Mouse (Mus musculus): ENCODE results near the gene Shkbp1. TPM values are rescaled to one million over a fixed set of nuclear protein-coding genes. Genes with fewer than 3 reads are reported as not detected.

Shkbp1 gene
- polyA plus RNA-seq, 1 experiment from 2014 or later, result 29.6 TPM

GRCm38 (mm10) chr7:27332353-27333199 is 23.2 kb downstream of the Shkbp1 start:
- Histone ChIP-seq H3K9me3 (ENCODE audit: control insufficient read depth, low read length) (no peaks in the 10 kb centered on the region), H3K4me1 (ENCODE audit: control insufficient read depth, insufficient read depth, low read length) (peaks cover 22% of the 10 kb centered on the region; the same call in 1 of the 2 replicates)

GRCm38 (mm10) chr7:27331854-27332253 is 24.0 kb downstream of the Shkbp1 start:
- peaks cover 16% of the 10 kb centered on the region; the same call in 1 of the 2 replicates for H3K4me1 ChIP-seq (ENCODE audit: control insufficient read depth, insufficient read depth, low read length)
- H3K4me3 ChIP-seq (ENCODE audit: low read depth, low read length), result no peak overlapping the region
- no peaks in the 10 kb centered on the region for H3K9me3 ChIP-seq (ENCODE audit: control insufficient read depth, low read length)
- peaks cover 75% of the 10 kb centered on the region for H3K27me3 ChIP-seq (ENCODE audit: control insufficient read depth, insufficient read depth, low read length)
- 7% methylated on average over 8 of the region's 8 CpGs for whole genome bisulfite sequencing
- 0 out of 2 replicates have a peak overlapping the region, but pooled peaks have one; percentile 81 for H3K4me2 ChIP-seq (ENCODE audit: low read depth, low read length)
- H3K27ac ChIP-seq (ENCODE audit: low read depth, low read length), result no peak overlapping the region
- no peaks in the 10 kb centered on the region for H3K36me3 ChIP-seq (ENCODE audit: control insufficient read depth, insufficient read depth, low read length)
- no peak for ATAC-seq (ENCODE audit: low read depth)
- H3K9ac ChIP-seq (replicated peaks; ENCODE audit: low read depth, low read length), result no peak overlapping the region

More at GRCm38 (mm10) chr7:27332353-27333199, 23.2 kb downstream of the Shkbp1 start:
- Histone ChIP-seq H3K9ac (replicated peaks; ENCODE audit: low read depth, low read length) (no peak overlapping the region; the same call in 1 of the 2 replicates), H3K27me3 (ENCODE audit: control insufficient read depth, insufficient read depth, low read length) (peaks cover 74% of the 10 kb centered on the region), H3K4me3 (ENCODE audit: low read depth, low read length) (peak overlapping the region; percentile 38), H3K27ac (ENCODE audit: low read depth, low read length) (no peak overlapping the region), H3K36me3 (ENCODE audit: control insufficient read depth, insufficient read depth, low read length) (no peaks in the 10 kb centered on the region), H3K4me2 (ENCODE audit: low read depth, low read length) (peak overlapping the region; percentile 81)
- WGBS, result 1% methylated on average over 28 of the region's 39 CpGs
- no peak for ATAC-seq (ENCODE audit: low read depth)

GRCm38 (mm10) chr7:27331541-27331851 is 24.3 kb downstream of the Shkbp1 start:
- Histone ChIP-seq H3K4me3 (ENCODE audit: low read depth, low read length) (no peak overlapping the region; the same call in 1 of the 2 replicates), H3K36me3 (ENCODE audit: control insufficient read depth, insufficient read depth, low read length) (no peaks in the 10 kb centered on the region), H3K9me3 (ENCODE audit: control insufficient read depth, low read length) (no peaks in the 10 kb centered on the region), H3K27me3 (ENCODE audit: control insufficient read depth, insufficient read depth, low read length) (peaks cover 78% of the 10 kb centered on the region), H3K4me2 (ENCODE audit: low read depth, low read length) (peak overlapping the region; percentile 52; the same call in 1 of the 2 replicates), H3K4me1 (ENCODE audit: control insufficient read depth, insufficient read depth, low read length) (peaks cover 16% of the 10 kb centered on the region; the same call in 1 of the 2 replicates), H3K27ac (ENCODE audit: low read depth, low read length) (no peak overlapping the region), H3K9ac (replicated peaks; ENCODE audit: low read depth, low read length) (no peak overlapping the region)
- WGBS, result 5% methylated on average over 8 of the region's 8 CpGs
- ATAC-seq (ENCODE audit: low read depth), result no peak

GRCm38 (mm10) chr7:27330709-27331540 is 24.9 kb downstream of the Shkbp1 start:
- peak overlapping the region; percentile 52 for H3K4me2 ChIP-seq (ENCODE audit: low read depth, low read length)
- H3K4me3 ChIP-seq (ENCODE audit: low read depth, low read length), result peak overlapping the region; percentile 27
- H3K9ac ChIP-seq (replicated peaks; ENCODE audit: low read depth, low read length), result no peak overlapping the region
- under 1% methylated on average over 39 of the region's 39 CpGs for WGBS
- no peak overlapping the region for H3K27ac ChIP-seq (ENCODE audit: low read depth, low read length)
- H3K4me1 ChIP-seq (ENCODE audit: control insufficient read depth, insufficient read depth, low read length), result peaks cover 16% of the 10 kb centered on the region; the same call in 1 of the 2 replicates
- ATAC-seq (ENCODE audit: low read depth), result no peak
- H3K36me3 ChIP-seq (ENCODE audit: control insufficient read depth, insufficient read depth, low read length), result no peaks in the 10 kb centered on the region
- no peaks in the 10 kb centered on the region for H3K9me3 ChIP-seq (ENCODE audit: control insufficient read depth, low read length)
- H3K27me3 ChIP-seq (ENCODE audit: control insufficient read depth, insufficient read depth, low read length), result peaks cover 84% of the 10 kb centered on the region

GRCm38 (mm10) chr7:27329981-27330380 is 25.8 kb downstream of the Shkbp1 start:
- H3K4me1 ChIP-seq (ENCODE audit: control insufficient read depth, insufficient read depth, low read length), result peaks cover 16% of the 10 kb centered on the region; the same call in 1 of the 2 replicates
- no peak overlapping the region for H3K4me3 ChIP-seq (ENCODE audit: low read depth, low read length)
- 16% methylated on average over 17 of the region's 17 CpGs for WGBS
- H3K9me3 ChIP-seq (ENCODE audit: control insufficient read depth, low read length), result no peaks in the 10 kb centered on the region
- 0 out of 2 replicates have a peak overlapping the region, but pooled peaks have one; percentile 52 for H3K4me2 ChIP-seq (ENCODE audit: low read depth, low read length)
- H3K27ac ChIP-seq (ENCODE audit: low read depth, low read length), result no peak overlapping the region
- H3K27me3 ChIP-seq (ENCODE audit: control insufficient read depth, insufficient read depth, low read length), result peaks cover 89% of the 10 kb centered on the region
- H3K36me3 ChIP-seq (ENCODE audit: control insufficient read depth, insufficient read depth, low read length), result no peaks in the 10 kb centered on the region
- no peak for ATAC-seq (ENCODE audit: low read depth)
- H3K9ac ChIP-seq (replicated peaks; ENCODE audit: low read depth, low read length), result no peak overlapping the region

- Histone ChIP-seq H3K27ac (ENCODE audit: low read depth, low read length) (no peak overlapping the region), H3K4me1 (ENCODE audit: control insufficient read depth, insufficient read depth, low read length) (peaks cover 16% of the 10 kb centered on the region; the same call in 1 of the 2 replicates), H3K27me3 (ENCODE audit: control insufficient read depth, insufficient read depth, low read length) (peaks cover 86% of the 10 kb centered on the region), H3K4me3 (ENCODE audit: low read depth, low read length) (peak overlapping the region; percentile 7; the same call in 1 of the 2 replicates), H3K4me2 (ENCODE audit: low read depth, low read length) (peak overlapping the region; percentile 23), H3K9ac (replicated peaks; ENCODE audit: low read depth, low read length) (peak overlapping the region; percentile 39; the same call in 1 of the 2 replicates), H3K36me3 (ENCODE audit: control insufficient read depth, insufficient read depth, low read length) (no peaks in the 10 kb centered on the region), H3K9me3 (ENCODE audit: control insufficient read depth, low read length) (no peaks in the 10 kb centered on the region)
- 4% methylated on average over 42 of the region's 45 CpGs for WGBS
- peak; percentile 33; the same call in 1 of the 2 replicates for ATAC-seq (ENCODE audit: low read depth)
Observed at GRCm38 (mm10) chr7:27329326-27329947, 26.4 kb downstream of the Shkbp1 start.

GRCm38 (mm10) chr7:27328648-27329047 is 27.2 kb downstream of the Shkbp1 start:
- Histone ChIP-seq H3K4me2 (ENCODE audit: low read depth, low read length) (no peak overlapping the region), H3K27me3 (ENCODE audit: control insufficient read depth, insufficient read depth, low read length) (peaks cover 81% of the 10 kb centered on the region), H3K36me3 (ENCODE audit: control insufficient read depth, insufficient read depth, low read length) (no peaks in the 10 kb centered on the region), H3K9me3 (ENCODE audit: control insufficient read depth, low read length) (no peaks in the 10 kb centered on the region), H3K27ac (ENCODE audit: low read depth, low read length) (no peak overlapping the region), H3K4me3 (ENCODE audit: low read depth, low read length) (no peak overlapping the region), H3K9ac (replicated peaks; ENCODE audit: low read depth, low read length) (no peak overlapping the region), H3K4me1 (ENCODE audit: control insufficient read depth, insufficient read depth, low read length) (peaks cover 14% of the 10 kb centered on the region; the same call in 1 of the 2 replicates)
- 37% methylated on average over 16 of the region's 16 CpGs for WGBS
- no peak for ATAC-seq (ENCODE audit: low read depth)

- Histone ChIP-seq H3K4me3 (ENCODE audit: low read depth, low read length) (no peak overlapping the region), H3K27me3 (ENCODE audit: control insufficient read depth, insufficient read depth, low read length) (peaks cover 76% of the 10 kb centered on the region), H3K36me3 (ENCODE audit: control insufficient read depth, insufficient read depth, low read length) (no peaks in the 10 kb centered on the region), H3K27ac (ENCODE audit: low read depth, low read length) (no peak overlapping the region), H3K4me2 (ENCODE audit: low read depth, low read length) (no peak overlapping the region), H3K9me3 (ENCODE audit: control insufficient read depth, low read length) (no peaks in the 10 kb centered on the region), H3K4me1 (ENCODE audit: control insufficient read depth, insufficient read depth, low read length) (peaks cover 9% of the 10 kb centered on the region; the same call in 1 of the 2 replicates), H3K9ac (replicated peaks; ENCODE audit: low read depth, low read length) (no peak overlapping the region)
- no peak for ATAC-seq (ENCODE audit: low read depth)
- WGBS, result 88% methylated on average over 11 of the region's 11 CpGs
Observed at GRCm38 (mm10) chr7:27328161-27328560, 27.7 kb downstream of the Shkbp1 start.
